Mouse (Mus musculus) intestine, embryonic 14.5 days (tissue): ENCODE data around the gene Hdac11. TPM values are rescaled to one million over a fixed set of nuclear protein-coding genes. Genes with fewer than 3 reads are reported as not detected.
A peak's percentile ranks its signal among the peaks of the same experiment; 100 is the strongest.

Experiments used
- ATAC-seq: fragments of 200-750 bp; cut with Nextera tagmentation; replicated peaks from 2 replicates; pipeline ENCODE4 v1.8.0; 2017; ENCODE audit warnings: low read depth, moderate number of reproducible peaks, moderate TSS enrichment, moderate library complexity; ENCODE audit not compliant: low FRiP score, low TSS enrichment
- DNase-seq: peaks from one replicate; pipeline ENCODE4 v3.0.0-alpha.2; 2018; ENCODE audit warnings: low spot score
- H3K27ac ChIP-seq: fragments of 300-500 bp; sonication (generic); 2 replicates; pipeline ENCODE4 v1.5.1; 2014; ENCODE audit warnings: low read depth, mild to moderate bottlenecking, control low read depth
- H3K27me3 ChIP-seq: fragments of 300-500 bp; sonication (generic); replicated peaks from 2 replicates; pipeline ENCODE4 v1.6.1; 2014; ENCODE audit warnings: low read length, control low read depth; ENCODE audit not compliant: control insufficient read depth, insufficient read depth
- H3K36me3 ChIP-seq: fragments of 300-500 bp; sonication (generic); 2 replicates; pipeline ENCODE4 v1.6.1; 2014; ENCODE audit warnings: low read length, control low read depth; ENCODE audit not compliant: control insufficient read depth, insufficient read depth
- H3K4me1 ChIP-seq: fragments of 300-500 bp; sonication (generic); replicated peaks from 2 replicates; pipeline ENCODE4 v1.6.1; 2014; ENCODE audit warnings: low read length, control low read depth, mixed read lengths; ENCODE audit not compliant: control insufficient read depth, insufficient read depth
- H3K4me2 ChIP-seq: fragments of 300-500 bp; sonication (generic); 2 replicates; pipeline ENCODE4 v1.6.1; 2014; ENCODE audit warnings: low read length
- H3K4me3 ChIP-seq: fragments of 300-500 bp; sonication (generic); 2 replicates; pipeline ENCODE4 v1.5.1; 2014; ENCODE audit warnings: low read depth, low read length, control low read depth, mixed read lengths
- H3K9ac ChIP-seq: fragments of 300-500 bp; sonication (generic); 2 replicates; pipeline ENCODE4 v1.6.1; 2014; ENCODE audit warnings: mild to moderate bottlenecking, low read length
- H3K9me3 ChIP-seq: fragments of 300-500 bp; sonication (generic); 2 replicates; pipeline ENCODE4 v1.6.1; 2016; ENCODE audit warnings: low read length, control low read depth; ENCODE audit not compliant: control insufficient read depth
- WGBS: fragments of 180-500 bp; shearing (Covaris S2); extraction: QIAGEN DNeasy Blood & Tissue Kit; methylation state at CpG from one replicate; pipeline ENCODE4 v1.1.7; 2014; 5-methylcytosine and 5-hydroxymethylcytosine counted together
- polyA plus RNA-seq: library from polyadenylated mRNA; unstranded; fragments of >200 nt; fragmentation: Nextera tagmentation; extraction: Ambion mirVana; gene quantifications from 2 replicates; pipeline ENCODE4 v1.2.1, GENCODE M21; 2014

The Hdac11 gene
- polyA plus RNA-seq, 1 experiment from 2014 or later, result 9.6 TPM

DNA sequence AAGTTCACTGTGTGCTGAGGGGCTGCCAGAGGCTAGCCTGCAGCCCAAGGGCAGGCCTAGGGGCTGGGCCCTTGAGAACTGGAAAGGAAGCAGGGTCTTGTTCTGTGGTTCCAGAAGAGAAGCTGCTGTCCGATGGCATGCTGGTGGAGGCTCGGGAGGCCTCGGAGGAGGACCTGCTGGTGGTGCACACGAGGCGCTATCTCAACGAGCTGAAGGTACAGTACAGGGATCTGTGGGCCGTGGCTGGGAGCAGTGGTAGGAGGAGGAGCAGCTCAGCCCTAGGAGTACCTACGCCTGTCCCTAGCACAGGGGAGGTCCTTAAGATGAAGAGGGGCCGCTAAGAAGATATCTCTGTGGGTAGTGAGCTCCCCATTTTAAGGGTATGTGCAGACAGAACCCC, 2.6 kb downstream of the Hdac11 start:
- no peak overlapping the region for H3K27ac ChIP-seq
- H3K36me3 ChIP-seq, result 0 out of 2 replicates have a peak, but pooled peaks cover 6% of the 10 kb centered on the region
- no peaks in the 10 kb centered on the region for H3K9me3 ChIP-seq
- no peaks in the 10 kb centered on the region for H3K27me3 ChIP-seq
- DNase-seq (no peak), ATAC-seq (no peak)
- H3K4me1 ChIP-seq, result peaks cover 17% of the 10 kb centered on the region
- 83% methylated on average over 9 of the region's 9 CpGs for WGBS
- H3K4me2 ChIP-seq, result no peak overlapping the region
- H3K4me3 ChIP-seq, result no peak overlapping the region
- no peak overlapping the region for H3K9ac ChIP-seq

DNA sequence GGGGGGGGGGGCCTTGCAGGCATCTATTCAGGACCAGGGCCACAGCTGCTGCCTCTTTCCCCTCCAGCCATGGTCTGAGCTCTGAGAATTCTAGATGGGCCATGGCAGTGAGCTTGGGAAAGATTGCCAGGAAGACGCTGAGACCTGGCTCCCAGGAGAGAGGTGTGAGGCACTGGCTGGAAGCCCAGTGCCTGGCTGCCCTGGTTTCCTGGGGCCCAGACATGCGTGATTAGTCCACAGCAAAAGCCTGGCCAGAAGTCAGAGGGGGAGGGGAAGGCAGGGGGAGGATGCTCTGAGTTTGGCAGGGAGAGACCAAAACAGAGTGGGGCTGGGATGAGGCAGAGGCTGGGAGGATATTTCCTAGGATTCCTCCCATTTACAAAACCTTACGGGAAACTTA, 3.9 kb downstream of the Hdac11 start:
- Histone ChIP-seq H3K36me3 (0 out of 2 replicates have a peak, but pooled peaks cover 6% of the 10 kb centered on the region), H3K4me1 (peaks cover 17% of the 10 kb centered on the region), H3K9me3 (no peaks in the 10 kb centered on the region), H3K27me3 (no peaks in the 10 kb centered on the region), H3K4me2 (no peak overlapping the region), H3K27ac (0 out of 2 replicates have a peak overlapping the region, but pooled peaks have one; percentile 22), H3K9ac (no peak overlapping the region), H3K4me3 (no peak overlapping the region)
- WGBS, result 39% methylated on average over 3 of the region's 3 CpGs
- ATAC-seq (no peak), DNase-seq (no peak)

DNA sequence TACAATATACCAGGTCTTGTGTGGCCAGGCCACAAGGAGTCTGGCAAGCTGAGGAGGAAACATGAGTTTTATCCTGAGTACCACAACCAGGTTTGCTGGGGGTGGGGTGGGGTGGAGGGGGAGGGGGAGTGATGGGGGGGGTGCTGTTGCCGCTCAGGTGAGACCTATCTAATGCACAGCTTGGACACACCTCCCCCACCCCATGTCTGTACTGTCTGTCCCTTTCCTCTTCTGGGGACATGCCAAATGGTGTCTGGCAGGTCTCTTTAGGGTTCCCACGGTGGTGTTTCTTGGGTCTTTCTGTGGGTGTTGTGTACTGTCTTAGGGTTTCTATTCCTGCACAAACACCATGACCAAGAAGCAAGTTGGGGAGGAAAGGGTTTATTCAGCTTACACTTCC, 4.5 kb downstream of the Hdac11 start:
- Histone ChIP-seq H3K9ac (no peak overlapping the region), H3K27ac (no peak overlapping the region), H3K4me1 (peaks cover 17% of the 10 kb centered on the region), H3K9me3 (no peaks in the 10 kb centered on the region), H3K4me2 (no peak overlapping the region), H3K36me3 (0 out of 2 replicates have a peak, but pooled peaks cover 6% of the 10 kb centered on the region), H3K4me3 (no peak overlapping the region), H3K27me3 (no peaks in the 10 kb centered on the region)
- DNase-seq (no peak), ATAC-seq (no peak)
- 86% methylated on average over 2 of the region's 2 CpGs for WGBS

DNA sequence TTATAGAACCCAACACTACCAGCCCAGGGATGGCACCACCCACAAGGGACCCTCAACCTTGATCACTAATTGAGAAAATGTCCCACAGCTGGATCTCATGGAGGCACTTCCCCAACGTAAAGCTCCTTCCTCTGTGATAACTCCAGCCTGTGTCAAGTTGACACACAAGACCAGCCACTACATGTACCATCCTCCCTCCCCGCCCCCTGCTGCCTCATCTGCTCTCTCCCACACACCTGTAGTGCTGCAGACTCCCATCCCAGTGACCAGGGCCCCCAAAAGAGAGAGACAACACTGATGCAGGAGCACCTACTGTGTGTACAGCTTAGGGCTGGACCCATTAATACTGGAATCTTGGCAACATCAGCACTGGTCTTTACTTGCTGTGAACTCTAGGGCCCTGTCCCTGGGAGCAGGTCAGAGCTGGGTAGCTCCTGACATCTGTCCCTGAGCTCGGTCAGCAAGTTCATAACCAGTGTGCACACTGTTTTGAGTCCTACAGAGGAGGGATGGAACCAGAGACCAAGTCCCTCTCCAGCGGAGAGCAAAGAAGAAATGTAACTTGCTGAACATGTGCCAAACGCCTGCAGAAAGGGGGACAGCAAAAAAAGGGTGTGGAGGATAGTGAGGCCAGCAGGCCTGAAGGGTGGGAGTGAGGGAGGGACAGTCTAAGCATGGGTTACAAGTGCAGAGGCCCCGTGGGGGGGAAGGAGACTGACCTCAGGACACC, 5.2 kb downstream of the Hdac11 start:
- peaks cover 17% of the 10 kb centered on the region for H3K4me1 ChIP-seq
- H3K27ac ChIP-seq, result no peak overlapping the region
- H3K36me3 ChIP-seq, result peaks cover 9% of the 10 kb centered on the region; the same call in 1 of the 2 replicates
- WGBS, result 79% methylated on average over 6 of the region's 6 CpGs
- no peak overlapping the region for H3K4me2 ChIP-seq
- DNase-seq (no peak), ATAC-seq (no peak)
- no peaks in the 10 kb centered on the region for H3K9me3 ChIP-seq
- no peak overlapping the region for H3K4me3 ChIP-seq
- no peaks in the 10 kb centered on the region for H3K27me3 ChIP-seq
- H3K9ac ChIP-seq, result no peak overlapping the region

DNA sequence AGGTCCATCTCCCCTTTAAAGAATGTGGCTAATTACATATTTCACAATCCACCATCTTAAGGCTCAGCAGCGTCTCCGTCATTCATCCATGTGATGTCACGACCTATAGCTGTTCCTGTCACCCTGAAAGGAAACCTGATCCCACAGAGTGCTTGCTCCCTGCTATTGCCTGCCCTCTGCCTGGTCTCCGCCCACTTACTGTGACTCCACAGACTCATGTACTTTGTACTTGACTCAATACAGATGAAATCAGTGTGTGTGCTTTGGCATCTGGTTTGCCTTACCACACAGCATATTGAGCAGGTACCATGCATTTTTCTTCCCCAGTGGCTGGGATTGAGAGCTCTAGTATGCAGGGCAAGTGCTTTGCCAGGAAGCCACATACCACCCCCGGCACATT, 5.8 kb downstream of the Hdac11 start:
- Histone ChIP-seq H3K9ac (no peak overlapping the region), H3K4me2 (no peak overlapping the region), H3K4me1 (peaks cover 13% of the 10 kb centered on the region), H3K9me3 (no peaks in the 10 kb centered on the region), H3K36me3 (peaks cover 11% of the 10 kb centered on the region; the same call in 1 of the 2 replicates), H3K27me3 (no peaks in the 10 kb centered on the region), H3K27ac (no peak overlapping the region), H3K4me3 (no peak overlapping the region)
- WGBS, result 90% methylated on average over 5 of the region's 5 CpGs
- DNase-seq (no peak), ATAC-seq (no peak)

DNA sequence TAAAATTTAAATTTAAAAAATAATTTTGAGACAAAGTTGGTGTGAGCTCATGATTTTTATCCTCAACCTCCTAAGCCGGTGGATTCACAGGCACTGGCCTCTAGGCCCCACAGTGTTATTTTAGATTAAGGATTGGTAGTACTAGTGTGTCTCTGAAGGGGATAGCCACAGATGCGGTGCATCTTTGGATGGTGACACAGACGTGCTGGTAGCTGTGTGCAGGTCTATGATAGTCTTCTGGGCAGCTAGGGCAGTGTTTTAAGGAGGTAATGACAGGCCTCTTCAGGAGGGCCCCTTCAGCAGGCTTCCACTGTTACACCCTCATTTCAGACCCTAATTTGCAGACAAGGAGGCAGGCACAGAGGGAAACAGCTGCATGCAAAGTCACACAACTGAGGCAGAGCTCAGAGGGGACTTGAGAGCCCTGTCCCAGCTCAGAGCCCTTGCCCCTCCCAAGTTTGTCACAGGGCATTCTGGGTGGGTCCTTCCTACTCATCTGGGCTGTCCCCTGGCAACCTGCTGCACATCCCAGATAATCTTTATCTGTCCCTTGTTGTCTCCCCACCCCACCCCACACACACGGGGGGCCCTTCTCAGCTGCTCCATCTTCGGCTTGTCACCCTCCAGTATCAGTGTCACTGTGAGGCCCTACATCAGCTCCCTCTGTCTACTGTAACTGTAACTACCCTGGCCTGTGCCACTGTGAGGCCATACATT, 6.9 kb downstream of the Hdac11 start:
- Histone ChIP-seq H3K9ac (no peak overlapping the region), H3K4me1 (peaks cover 9% of the 10 kb centered on the region), H3K4me2 (no peak overlapping the region), H3K27me3 (no peaks in the 10 kb centered on the region), H3K9me3 (no peaks in the 10 kb centered on the region), H3K27ac (no peak overlapping the region), H3K4me3 (no peak overlapping the region), H3K36me3 (peaks cover 11% of the 10 kb centered on the region; the same call in 1 of the 2 replicates)
- WGBS, result 73% methylated on average over 5 of the region's 5 CpGs
- ATAC-seq, result no peak
- DNase-seq, result no peak

DNA sequence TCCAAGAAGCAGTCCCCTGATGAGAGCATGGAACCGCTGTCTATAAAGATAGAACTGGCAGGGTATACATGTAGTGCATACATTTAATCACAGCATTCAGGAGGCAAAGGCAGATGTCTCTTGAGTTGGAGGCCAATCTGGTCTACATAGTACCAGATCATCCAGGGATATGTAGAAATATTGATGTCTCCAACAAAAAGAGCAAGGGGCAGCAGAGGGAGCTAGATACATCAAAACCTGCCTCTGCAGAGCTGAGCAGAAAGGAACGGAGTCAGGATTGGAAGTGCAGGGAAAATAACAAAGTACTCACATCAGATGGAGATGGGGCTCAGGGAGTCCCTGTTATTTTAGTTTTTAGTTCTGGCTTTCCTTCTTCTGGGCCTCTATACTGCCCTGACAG, 8.1 kb downstream of the Hdac11 start:
- Histone ChIP-seq H3K4me1 (peaks cover 9% of the 10 kb centered on the region), H3K27me3 (no peaks in the 10 kb centered on the region), H3K36me3 (peaks cover 8% of the 10 kb centered on the region; the same call in 1 of the 2 replicates), H3K27ac (no peak overlapping the region), H3K9me3 (no peaks in the 10 kb centered on the region), H3K4me3 (no peak overlapping the region), H3K4me2 (no peak overlapping the region), H3K9ac (no peak overlapping the region)
- ATAC-seq (no peak), DNase-seq (no peak)
- WGBS, result 80% methylated on average over 2 of the region's 2 CpGs

DNA sequence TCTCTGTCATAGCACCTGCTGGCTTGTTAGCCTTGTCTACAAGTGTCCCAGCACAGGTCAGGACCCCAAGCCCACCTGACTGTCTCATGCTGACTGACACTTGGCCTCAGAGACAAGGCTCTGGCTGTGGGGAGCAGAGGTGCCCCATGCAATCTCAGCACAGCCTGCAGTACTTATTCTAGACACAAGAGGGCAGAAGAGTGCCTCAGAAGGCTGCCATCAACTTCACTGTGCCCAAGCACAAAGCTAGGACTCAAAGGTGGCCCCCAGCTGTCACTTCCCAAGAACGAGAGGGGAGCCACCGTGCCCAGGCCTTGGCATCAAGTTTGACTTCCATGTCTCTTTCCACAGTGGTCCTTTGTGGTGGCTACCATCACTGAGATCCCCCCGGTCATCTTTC, 8.7 kb downstream of the Hdac11 start:
- Histone ChIP-seq H3K27ac (no peak overlapping the region), H3K4me2 (no peak overlapping the region), H3K9ac (no peak overlapping the region), H3K27me3 (no peaks in the 10 kb centered on the region), H3K36me3 (peaks cover 8% of the 10 kb centered on the region; the same call in 1 of the 2 replicates), H3K9me3 (no peaks in the 10 kb centered on the region), H3K4me1 (peaks cover 6% of the 10 kb centered on the region), H3K4me3 (no peak overlapping the region)
- peak; percentile 9; the same call in 1 of the 2 replicates for ATAC-seq
- DNase-seq, result peak; percentile 85
- 39% methylated on average over 3 of the region's 3 CpGs for WGBS
